Mouse (Mus musculus) B cell, adult 62 days (primary cell): ENCODE data around the gene Sstr2. TPM values are rescaled to one million over a fixed set of nuclear protein-coding genes. Genes with fewer than 3 reads are reported as not detected.

Experiments
- total RNA-seq: library from RNA; stranded (reverse); gene quantifications from 4 replicates; pipeline ENCODE4 v1.2.4, GENCODE M21; 2023

Gene Sstr2
- total RNA-seq, result not detected in 4 replicates

DNA sequence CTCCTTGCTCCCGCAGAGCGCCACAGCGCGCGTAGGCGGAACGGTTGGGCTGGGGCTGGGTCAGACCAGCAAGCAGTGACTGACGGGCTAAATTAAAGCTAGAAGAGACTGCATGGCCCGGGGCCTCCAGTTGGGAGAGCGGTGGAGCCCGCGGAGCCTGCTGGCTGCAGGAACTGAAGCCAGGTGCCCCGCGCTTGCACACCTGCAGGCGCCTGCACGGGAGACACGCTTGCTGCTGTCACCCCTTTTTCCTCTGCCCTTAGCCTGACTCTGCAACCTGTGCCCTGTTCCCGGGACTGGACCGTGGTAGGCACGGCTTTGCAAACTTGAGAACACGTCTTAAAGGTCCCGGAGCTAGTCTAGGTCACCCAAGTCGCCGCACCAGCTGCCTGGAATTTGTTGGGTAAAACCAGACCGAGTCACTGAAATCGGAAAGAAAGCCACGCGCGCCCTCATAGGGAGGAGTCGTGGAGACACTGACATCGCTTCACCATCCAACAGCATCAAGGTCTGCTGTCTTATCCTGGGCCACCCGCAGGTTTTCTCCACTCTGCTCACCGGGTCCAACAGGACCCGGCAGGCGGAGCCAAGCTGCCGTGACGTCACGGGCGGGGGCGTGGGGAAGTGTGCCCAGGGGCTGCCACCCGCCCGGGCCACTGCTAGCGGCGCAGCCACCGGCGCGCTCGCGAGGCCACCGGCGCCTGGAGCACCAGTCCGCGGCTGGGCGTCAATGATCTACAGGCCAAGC lies at the start of gene Sstr2:
Gene Sstr2, plus strand, starts transcription at position 671 of the 748 bp plus-strand sequence.

DNA sequence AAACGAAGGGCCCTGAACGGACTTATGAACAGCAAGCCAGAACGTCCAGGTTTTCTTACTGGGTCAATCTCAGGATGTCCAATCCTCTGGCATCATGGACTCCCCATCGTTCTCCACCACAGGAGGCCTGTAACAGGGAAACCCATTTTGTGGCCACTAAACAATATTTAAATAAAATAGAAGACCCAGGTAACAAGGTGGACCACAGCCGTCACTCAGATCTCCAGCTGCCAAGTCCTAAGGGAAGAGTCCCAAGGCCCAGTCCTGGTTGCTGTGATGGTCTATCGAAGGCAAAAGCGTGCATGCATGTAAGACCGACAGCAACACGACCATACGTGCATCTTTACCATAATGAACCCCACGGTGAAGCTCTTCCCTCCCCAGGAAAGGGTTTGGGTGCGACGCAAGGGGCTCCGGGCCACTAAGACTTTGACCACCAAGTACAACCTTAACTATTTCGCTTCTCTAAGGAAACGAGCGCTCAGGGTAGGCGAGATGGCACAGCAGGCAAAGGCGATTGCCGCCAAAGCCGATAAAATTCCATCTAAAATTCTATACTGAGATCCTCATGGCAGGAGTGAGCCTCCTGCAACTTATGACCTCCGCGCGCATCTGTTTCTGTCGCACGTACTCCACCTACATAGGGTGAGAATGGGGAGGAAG lies 29.7 kb downstream of the Sstr2 start, which contains the start of gene Cog1:
Gene Cog1, plus strand, starts transcription at position 480 of the 663 bp plus-strand sequence.

GRCm38 (mm10) chr11:113649353-113650210 lies 30.4 kb downstream of the Sstr2 start, which contains the start of gene Slc39a11:
Gene Slc39a11 (minus strand): TSS chr11:113650079.

Other genes with a start within 250 kb of the Sstr2 start
- gene Cog1, start 29.8 kb downstream of the Sstr2 start, total RNA-seq, result 39.7 to 47.6 TPM (median 43.2 TPM) in 4 replicates
- gene Slc39a11, start 30.7 kb downstream of the Sstr2 start, total RNA-seq, result 5.5 to 11.3 TPM (median 7.6 TPM) in 4 replicates
- 22.5 to 24.7 TPM (median 23.6 TPM) in 4 replicates for gene Fam104a, start 64.8 kb downstream of the Sstr2 start, total RNA-seq
- gene D11Wsu47e, start 65.1 kb downstream of the Sstr2 start, total RNA-seq, result 17.1 to 21.2 TPM (median 20.0 TPM) in 4 replicates
- gene Cpsf4l, start 90.7 kb downstream of the Sstr2 start, total RNA-seq, result not detected in 4 replicates
- gene Cdc42ep4, start 132.5 kb downstream of the Sstr2 start, total RNA-seq, result 4.6 to 4.9 TPM (median 4.7 TPM) in 4 replicates